Mouse (Mus musculus) limb, embryonic 11.5 days (tissue): Measurements from ENCODE around the gene Lcn8. TPM values are rescaled to one million over a fixed set of nuclear protein-coding genes. Genes with fewer than 3 reads are reported as not detected.

Experiments
- ATAC-seq: fragments of 200-750 bp; cut with Nextera tagmentation; 2 replicates; pipeline ENCODE4 v1.8.0; 2017; ENCODE audit warnings: low read depth; ENCODE audit not compliant: insufficient number of reproducible peaks, low FRiP score, low TSS enrichment
- DNase-seq: peaks from one replicate; pipeline ENCODE4 v3.0.0-alpha.2; 2015; ENCODE audit warnings: low spot score
- H3K27ac ChIP-seq: fragments of 300-500 bp; sonication (generic); replicated peaks from 2 replicates; pipeline ENCODE4 v1.5.1; 2014; ENCODE audit warnings: low read depth, mild to moderate bottlenecking, low read length
- H3K27me3 ChIP-seq: fragments of 300-500 bp; sonication (generic); 2 replicates; pipeline ENCODE4 v1.6.1; 2014; ENCODE audit warnings: mild to moderate bottlenecking, low read length, mixed read lengths; ENCODE audit not compliant: control insufficient read depth, insufficient read depth
- H3K36me3 ChIP-seq: fragments of 300-500 bp; sonication (generic); 2 replicates; pipeline ENCODE4 v1.6.1; 2014; ENCODE audit warnings: mild to moderate bottlenecking, low read length, moderate library complexity, mixed read lengths; ENCODE audit not compliant: control insufficient read depth, insufficient read depth
- H3K4me1 ChIP-seq: fragments of 300-500 bp; sonication (generic); 2 replicates; pipeline ENCODE4 v1.6.1; 2014; ENCODE audit warnings: low read length, mixed read lengths; ENCODE audit not compliant: control insufficient read depth, insufficient read depth
- H3K4me2 ChIP-seq: fragments of 300-500 bp; sonication (generic); 2 replicates; pipeline ENCODE4 v1.6.1; 2014; ENCODE audit warnings: low read depth, mild to moderate bottlenecking, moderate library complexity; ENCODE audit not compliant: severe bottlenecking
- H3K4me3 ChIP-seq: fragments of 300-500 bp; sonication (generic); 2 replicates; pipeline ENCODE4 v1.5.1; 2014; ENCODE audit warnings: low read depth, low read length
- H3K9ac ChIP-seq: fragments of 300-500 bp; sonication (generic); 2 replicates; pipeline ENCODE4 v1.6.1; 2014; ENCODE audit warnings: mild to moderate bottlenecking, low read length
- H3K9me3 ChIP-seq: fragments of 300-500 bp; sonication (generic); 2 replicates; pipeline ENCODE4 v1.6.1; 2016; ENCODE audit warnings: low read length; ENCODE audit not compliant: control insufficient read depth
- WGBS: fragments of 180-500 bp; shearing (Covaris S2); extraction: QIAGEN DNeasy Blood & Tissue Kit; methylation state at CpG from one replicate; pipeline ENCODE4 v1.1.7; 2014; 5-methylcytosine and 5-hydroxymethylcytosine counted together
- polyA plus RNA-seq: library from polyadenylated mRNA; unstranded; fragments of >200 nt; fragmentation: Nextera tagmentation; extraction: Ambion mirVana; gene quantifications from 2 replicates; pipeline ENCODE4 v1.2.1, GENCODE M21; 2014

Gene Lcn8
- not detected in 2 replicates for polyA plus RNA-seq

GRCm38 (mm10) chr2:25652902-25653301 lies at the start of gene Lcn8:
Lcn8 (plus strand) TSS chr2:25653120.
- Histone ChIP-seq H3K27ac (no peak within 1 kb of the TSS), H3K4me1 (no peaks in the 10 kb centered on the region), H3K27me3 (no peaks in the 10 kb centered on the region), H3K9ac (no peak within 1 kb of the TSS), H3K4me3 (no peak within 1 kb of the TSS), H3K36me3 (no peaks in the 10 kb centered on the region), H3K4me2 (no peak within 1 kb of the TSS), H3K9me3 (no peaks in the 10 kb centered on the region)
- 79% methylated on average over 2 of the region's 2 CpGs for WGBS
- ATAC-seq (no peak), DNase-seq (no peak)

- H3K27me3 ChIP-seq, result peaks cover 6% of the 10 kb centered on the region; the same call in 1 of the 2 replicates
- peak within 1 kb of the TSS; percentile 53 for H3K4me2 ChIP-seq
- H3K9ac ChIP-seq, result peak within 1 kb of the TSS; percentile 98
- WGBS, result under 1% methylated on average over 80 of the region's 80 CpGs
- ATAC-seq (peak; percentile 84), DNase-seq (peak; percentile 88)
- no peaks in the 10 kb centered on the region for H3K9me3 ChIP-seq
- H3K4me1 ChIP-seq, result peaks cover 3% of the 10 kb centered on the region
- peak within 1 kb of the TSS; percentile 99 for H3K4me3 ChIP-seq
- H3K27ac ChIP-seq, result peak within 1 kb of the TSS; percentile 93
- no peaks in the 10 kb centered on the region; the same call in 1 of the 2 replicates for H3K36me3 ChIP-seq
These were observed 44.9 kb upstream of the Lcn8 start, which contains the start of gene Rabl6 for GRCm38 (mm10) chr2:25607761-25608622. Rabl6 (minus strand) TSS chr2:25608521.

- Histone ChIP-seq H3K9me3 (no peaks in the 10 kb centered on the region), H3K4me2 (peak overlapping the region; percentile 53; the same call in 1 of the 2 replicates), H3K36me3 (no peaks in the 10 kb centered on the region), H3K27me3 (peaks cover 6% of the 10 kb centered on the region; the same call in 1 of the 2 replicates), H3K9ac (peak overlapping the region; percentile 98), H3K4me1 (peaks cover 3% of the 10 kb centered on the region), H3K27ac (peak overlapping the region; percentile 93; the same call in 1 of the 2 replicates), H3K4me3 (peak overlapping the region; percentile 99)
- ATAC-seq (peak; percentile 2; the same call in 1 of the 2 replicates), DNase-seq (no peak)
- WGBS, result 65% methylated on average over 10 of the region's 10 CpGs
These were observed 44.2 kb upstream of the Lcn8 start for GRCm38 (mm10) chr2:25608671-25609070.

- Histone ChIP-seq H3K36me3 (no peaks in the 10 kb centered on the region), H3K4me3 (no peak overlapping the region), H3K4me2 (peak overlapping the region; percentile 10; the same call in 1 of the 2 replicates), H3K9me3 (no peaks in the 10 kb centered on the region), H3K27me3 (peaks cover 38% of the 10 kb centered on the region), H3K4me1 (0 out of 2 replicates have a peak, but pooled peaks cover 3% of the 10 kb centered on the region), H3K27ac (no peak overlapping the region), H3K9ac (0 out of 2 replicates have a peak overlapping the region, but pooled peaks have one; percentile 40)
- no peak for ATAC-seq
- DNase-seq, result peak; percentile 28
- 19% methylated on average over 22 of the region's 22 CpGs for WGBS
These were observed 36.5 kb upstream of the Lcn8 start for GRCm38 (mm10) chr2:25616398-25616797.

- Histone ChIP-seq H3K4me3 (no peak within 1 kb of the TSS), H3K9me3 (no peaks in the 10 kb centered on the region), H3K9ac (no peak within 1 kb of the TSS), H3K36me3 (no peaks in the 10 kb centered on the region), H3K27ac (no peak within 1 kb of the TSS), H3K4me1 (0 out of 2 replicates have a peak, but pooled peaks cover 3% of the 10 kb centered on the region), H3K4me2 (no peak within 1 kb of the TSS), H3K27me3 (peaks cover 38% of the 10 kb centered on the region)
- no peak for DNase-seq
- WGBS, result 79% methylated on average over 3 of the region's 3 CpGs
- ATAC-seq, result no peak
These were observed 35.3 kb upstream of the Lcn8 start, which contains the start of gene Ccdc183 for GRCm38 (mm10) chr2:25617578-25617977. Ccdc183 (minus strand) TSS chr2:25617678.

- Histone ChIP-seq H3K27ac (no peak overlapping the region), H3K36me3 (no peaks in the 10 kb centered on the region), H3K9me3 (no peaks in the 10 kb centered on the region), H3K4me2 (no peak overlapping the region), H3K4me3 (no peak overlapping the region), H3K9ac (no peak overlapping the region), H3K4me1 (0 out of 2 replicates have a peak, but pooled peaks cover 3% of the 10 kb centered on the region), H3K27me3 (peaks cover 27% of the 10 kb centered on the region)
- ATAC-seq, result no peak
- no peak for DNase-seq
- WGBS, result 81% methylated on average over 6 of the region's 6 CpGs
These were observed 32.5 kb upstream of the Lcn8 start for GRCm38 (mm10) chr2:25620386-25620785.

- WGBS, result 89% methylated on average over 4 of the region's 4 CpGs
- Histone ChIP-seq H3K4me2 (no peak overlapping the region), H3K4me1 (0 out of 2 replicates have a peak, but pooled peaks cover 3% of the 10 kb centered on the region), H3K9ac (no peak overlapping the region), H3K27ac (no peak overlapping the region), H3K36me3 (no peaks in the 10 kb centered on the region), H3K9me3 (no peaks in the 10 kb centered on the region), H3K27me3 (peaks cover 23% of the 10 kb centered on the region), H3K4me3 (no peak overlapping the region)
- ATAC-seq (no peak), DNase-seq (no peak)
These were observed 32.1 kb upstream of the Lcn8 start for GRCm38 (mm10) chr2:25620852-25621228.
